Mouse (Mus musculus) large intestine, adult 2 months (tissue): ENCODE data around the gene Has1. TPM values are rescaled to one million over a fixed set of nuclear protein-coding genes. Genes with fewer than 3 reads are reported as not detected.

Experiments
- DNase-seq: peaks from one replicate; pipeline ENCODE4 v3.0.0-alpha.2; 2012; ENCODE audit warnings: low read depth, low spot score
- WGBS: fragments of 180-500 bp; shearing (Covaris S2); methylation state at CpG from one replicate; pipeline ENCODE4 v1.1.7; 2018; 5-methylcytosine and 5-hydroxymethylcytosine counted together
- polyA plus RNA-seq: library from polyadenylated mRNA; depleted of rRNA; stranded (reverse); fragments of >200 nt; gene quantifications from 2 replicates; pipeline ENCODE4 v1.2.3, GENCODE M21; 2012; rRNA removed

Gene Has1
- polyA plus RNA-seq: 0.17 and 0.19 TPM in 2 replicates

GRCm38 (mm10) chr17:17855064-17855838 is at the start of gene Has1:
Has1 (minus strand) TSS chr17:17855205.
- WGBS: 33% methylated on average over 8 of the region's 8 CpGs
- DNase-seq: no peak

GRCm38 (mm10) chr17:17900768-17901167 is 45.8 kb upstream of the Has1 start:
- 74% methylated on average over 1 of the region's 1 CpGs for WGBS
- DNase-seq: no peak

GRCm38 (mm10) chr17:17899268-17899667 is 44.3 kb upstream of the Has1 start:
- no peak for DNase-seq
- WGBS: 64% methylated on average over 2 of the region's 2 CpGs

GRCm38 (mm10) chr17:17896039-17896438 is 41.0 kb upstream of the Has1 start:
- DNase-seq: peak; percentile 31
- WGBS: 2% methylated on average over 4 of the region's 4 CpGs

GRCm38 (mm10) chr17:17889732-17890425 is 34.9 kb upstream of the Has1 start:
- WGBS: 72% methylated on average over 2 of the region's 2 CpGs
- no peak for DNase-seq

GRCm38 (mm10) chr17:17887774-17888248 is 32.8 kb upstream of the Has1 start, which contains the start of the genes Fpr2 and Fpr3:
Fpr2 (plus strand) TSS chr17:17887824.
Fpr3 (plus strand) TSS chr17:17887852.
- 42% methylated on average over 1 of the region's 1 CpGs for WGBS

GRCm38 (mm10) chr17:17883840-17884239 is 28.8 kb upstream of the Has1 start, which contains the start of gene Fpr1:
Fpr1 (minus strand) TSS chr17:17883940.
- 48% methylated on average over 1 of the region's 1 CpGs for WGBS
- DNase-seq: no peak

More at GRCm38 (mm10) chr17:17887774-17888248, 32.8 kb upstream of the Has1 start, which contains the start of the genes Fpr2 and Fpr3:
- no peak for DNase-seq

- DNase-seq: no peak
- 61% methylated on average over 3 of the region's 3 CpGs for WGBS
These were observed 27.7 kb upstream of the Has1 start for GRCm38 (mm10) chr17:17882672-17883071.

GRCm38 (mm10) chr17:17879347-17879746 is 24.3 kb upstream of the Has1 start:
- DNase-seq: no peak
- 81% methylated on average over 1 of the region's 1 CpGs for WGBS

GRCm38 (mm10) chr17:17871697-17872096 is 16.7 kb upstream of the Has1 start:
- DNase-seq: no peak
- 80% methylated on average over 2 of the region's 2 CpGs for WGBS

- 71% methylated on average over 2 of the region's 2 CpGs for WGBS
- no peak for DNase-seq
These were observed 16.0 kb upstream of the Has1 start for GRCm38 (mm10) chr17:17870892-17871550.

GRCm38 (mm10) chr17:17866801-17867469 is 11.9 kb upstream of the Has1 start:
- WGBS: 70% methylated on average over 11 of the region's 11 CpGs
- DNase-seq: no peak

- 40% methylated on average over 2 of the region's 2 CpGs for WGBS
- no peak for DNase-seq
These were observed 10.2 kb upstream of the Has1 start for GRCm38 (mm10) chr17:17865168-17865567.

GRCm38 (mm10) chr17:17862360-17862759 is 7.4 kb upstream of the Has1 start:
- WGBS: 27% methylated on average over 1 of the region's 1 CpGs
- DNase-seq: no peak

- WGBS: 72% methylated on average over 3 of the region's 3 CpGs
- no peak for DNase-seq
These were observed 5.1 kb upstream of the Has1 start for GRCm38 (mm10) chr17:17860110-17860509.

GRCm38 (mm10) chr17:17857446-17857845 is 2.4 kb upstream of the Has1 start:
- WGBS: 56% methylated on average over 1 of the region's 1 CpGs
- no peak for DNase-seq

GRCm38 (mm10) chr17:17856612-17857011 is 1.6 kb upstream of the Has1 start:
- WGBS: 63% methylated on average over 1 of the region's 1 CpGs
- DNase-seq: no peak

- DNase-seq: no peak
- 29% methylated on average over 55 of the region's 55 CpGs for WGBS
These were observed 4.9 kb downstream of the Has1 start for GRCm38 (mm10) chr17:17849906-17850712.

GRCm38 (mm10) chr17:17848988-17849387 is 6.0 kb downstream of the Has1 start:
- DNase-seq: no peak
- 67% methylated on average over 2 of the region's 2 CpGs for WGBS
